Mouse (Mus musculus) midbrain, embryonic 16.5 days (tissue): ENCODE data around the gene Zfp366. TPM values are rescaled to one million over a fixed set of nuclear protein-coding genes. Genes with fewer than 3 reads are reported as not detected.

Source experiments
- ATAC-seq: fragments of 200-750 bp; cut with Nextera tagmentation; 2 replicates; pipeline ENCODE4 v1.8.0; 2017; ENCODE audit warnings: moderate TSS enrichment
- H3K27ac ChIP-seq: fragments of 300-500 bp; sonication (generic); 2 replicates; pipeline ENCODE4 v1.5.1; 2014; ENCODE audit warnings: mild to moderate bottlenecking, low read length, mixed read lengths
- H3K27me3 ChIP-seq: fragments of 300-500 bp; sonication (generic); 2 replicates; pipeline ENCODE4 v1.6.1; 2014; ENCODE audit warnings: low read depth, low read length, mixed read lengths; ENCODE audit not compliant: control insufficient read depth, insufficient read depth
- H3K36me3 ChIP-seq: fragments of 300-500 bp; sonication (generic); 2 replicates; pipeline ENCODE4 v1.6.1; 2014; ENCODE audit warnings: mild to moderate bottlenecking, low read length, moderate library complexity, mixed read lengths; ENCODE audit not compliant: control insufficient read depth, insufficient read depth
- H3K4me1 ChIP-seq: fragments of 300-500 bp; sonication (generic); 2 replicates; pipeline ENCODE4 v1.6.1; 2014; ENCODE audit warnings: mild to moderate bottlenecking, low read length, mixed read lengths; ENCODE audit not compliant: control insufficient read depth, insufficient read depth
- H3K4me2 ChIP-seq: fragments of 300-500 bp; sonication (generic); 2 replicates; pipeline ENCODE4 v1.6.1; 2014; ENCODE audit warnings: mild to moderate bottlenecking, low read length, mixed read lengths
- H3K4me3 ChIP-seq: fragments of 300-500 bp; sonication (generic); 2 replicates; pipeline ENCODE4 v1.5.1; 2014; ENCODE audit warnings: low read depth, mild to moderate bottlenecking, low read length, moderate library complexity, mixed read lengths
- H3K9ac ChIP-seq: fragments of 300-500 bp; sonication (generic); 2 replicates; pipeline ENCODE4 v1.6.1; 2014; ENCODE audit warnings: low read depth, low read length, mixed read lengths
- H3K9me3 ChIP-seq: fragments of 300-500 bp; sonication (generic); replicated peaks from 2 replicates; pipeline ENCODE4 v1.6.1; 2014; ENCODE audit warnings: mild to moderate bottlenecking, low read length, mixed read lengths; ENCODE audit not compliant: control insufficient read depth, poor library complexity, severe bottlenecking
- WGBS: fragments of 180-500 bp; shearing (Covaris S2); extraction: QIAGEN DNeasy Blood & Tissue Kit; methylation state at CpG from one replicate; pipeline ENCODE4 v1.1.7; 2014; 5-methylcytosine and 5-hydroxymethylcytosine counted together
- polyA plus RNA-seq: library from polyadenylated mRNA; unstranded; fragments of >200 nt; fragmentation: Nextera tagmentation; extraction: Ambion mirVana; gene quantifications from 2 replicates; pipeline ENCODE4 v1.2.1, GENCODE M21; 2015

Gene Zfp366
- polyA plus RNA-seq, 1 experiment from 2014 or later, result 0.85 TPM

DNA sequence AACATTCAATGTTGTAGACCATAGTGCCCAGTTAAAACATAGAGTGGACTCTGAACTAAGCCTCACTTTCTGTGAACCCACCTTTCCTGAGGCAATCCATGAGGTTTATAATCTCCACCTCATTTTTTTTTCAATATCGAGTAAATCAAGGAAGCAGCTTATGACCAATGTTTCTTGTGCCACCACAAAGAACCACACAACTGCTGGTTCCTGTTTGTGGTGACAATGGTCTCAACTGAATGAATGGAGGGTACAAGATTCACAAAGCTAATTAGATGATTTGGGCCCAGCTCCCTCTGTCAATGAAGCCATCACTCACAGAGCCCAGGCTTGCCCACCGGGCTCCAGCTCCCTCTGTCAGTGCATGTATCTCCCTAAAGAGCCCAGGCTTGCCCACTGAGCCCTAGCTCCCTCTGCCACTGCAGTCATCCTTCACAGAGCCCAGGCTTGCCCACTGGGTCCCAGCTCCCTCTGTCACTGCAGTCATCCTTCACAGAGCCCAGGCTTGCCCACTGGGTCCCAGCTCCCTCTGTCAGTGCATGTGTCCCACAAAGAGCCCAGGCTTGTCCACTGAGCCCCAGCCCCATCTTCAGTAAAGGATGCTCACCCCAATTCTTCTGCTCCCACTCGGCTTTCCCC, 1.2 kb upstream of the Zfp366 start:
- Histone ChIP-seq H3K27me3 (no peaks in the 10 kb centered on the region), H3K9me3 (no peaks in the 10 kb centered on the region), H3K36me3 (no peaks in the 10 kb centered on the region), H3K4me1 (peaks cover 1% of the 10 kb centered on the region; the same call in 1 of the 2 replicates), H3K27ac (no peak overlapping the region), H3K9ac (no peak overlapping the region), H3K4me3 (no peak overlapping the region), H3K4me2 (no peak overlapping the region)
- no peak for ATAC-seq
- WGBS, result 89% methylated on average over 3 of the region's 3 CpGs

DNA sequence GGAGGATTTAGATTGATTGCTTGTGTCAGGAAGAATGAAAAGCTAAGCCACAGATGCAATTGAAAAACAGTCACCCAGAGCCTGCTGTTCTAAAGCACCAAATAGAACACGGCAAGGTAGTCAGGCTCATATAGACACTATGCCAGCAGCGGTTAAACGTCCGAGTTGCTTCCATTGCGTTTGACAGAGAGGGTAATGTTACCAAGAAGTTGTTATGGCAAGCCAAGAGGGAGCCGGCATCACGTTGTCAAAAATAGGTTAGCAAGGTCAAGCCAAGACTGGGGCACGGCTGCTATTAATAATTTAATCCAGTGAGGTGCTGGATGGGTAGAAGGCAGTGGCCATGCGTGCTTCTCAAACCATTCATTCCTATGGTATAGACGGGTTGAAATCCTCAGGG, 950 bp downstream of the Zfp366 start:
- Histone ChIP-seq H3K4me1 (peaks cover 5% of the 10 kb centered on the region), H3K9ac (no peak overlapping the region), H3K27me3 (no peaks in the 10 kb centered on the region), H3K4me2 (no peak overlapping the region), H3K9me3 (no peaks in the 10 kb centered on the region), H3K27ac (no peak overlapping the region), H3K36me3 (no peaks in the 10 kb centered on the region), H3K4me3 (peak overlapping the region; percentile 1; the same call in 1 of the 2 replicates)
- ATAC-seq, result no peak
- 84% methylated on average over 10 of the region's 10 CpGs for WGBS

DNA sequence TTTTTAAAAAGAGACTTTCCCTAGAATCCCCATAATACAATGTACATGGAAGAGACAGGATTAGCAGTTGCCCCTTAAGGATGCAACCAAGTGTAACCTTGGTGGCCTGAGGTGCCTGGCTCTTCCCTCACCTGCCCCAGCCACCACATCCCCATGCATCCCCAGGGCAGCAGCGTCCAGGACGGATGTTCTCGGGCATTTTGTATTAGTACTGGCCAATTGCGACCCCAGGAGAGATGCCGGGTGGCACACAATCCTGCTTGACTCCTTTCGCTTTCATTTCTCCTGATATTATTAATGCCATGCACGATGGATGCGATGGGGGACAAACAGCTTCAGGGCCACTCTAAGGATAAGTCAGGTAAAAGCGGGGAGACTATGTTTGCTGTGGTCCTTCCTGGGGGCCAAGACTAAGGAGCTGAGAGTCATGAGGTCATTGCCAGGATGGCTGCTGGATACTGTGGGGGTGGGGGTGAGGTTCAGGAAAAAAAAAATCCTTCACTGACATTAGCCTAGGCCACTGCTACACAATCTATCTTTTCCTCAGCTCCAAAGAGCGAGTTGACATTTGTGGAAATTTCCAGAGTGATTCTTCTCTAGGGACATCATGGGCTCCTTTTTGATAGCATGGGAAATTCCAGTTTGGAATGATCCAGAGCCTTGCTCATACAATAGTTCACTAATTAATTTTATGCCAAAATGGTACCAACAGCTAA, 1.7 kb downstream of the Zfp366 start:
- Histone ChIP-seq H3K4me3 (no peak overlapping the region), H3K27me3 (no peaks in the 10 kb centered on the region), H3K27ac (no peak overlapping the region), H3K4me1 (peaks cover 5% of the 10 kb centered on the region), H3K9ac (no peak overlapping the region), H3K36me3 (no peaks in the 10 kb centered on the region), H3K4me2 (no peak overlapping the region), H3K9me3 (no peaks in the 10 kb centered on the region)
- ATAC-seq, result no peak
- 91% methylated on average over 10 of the region's 10 CpGs for WGBS

DNA sequence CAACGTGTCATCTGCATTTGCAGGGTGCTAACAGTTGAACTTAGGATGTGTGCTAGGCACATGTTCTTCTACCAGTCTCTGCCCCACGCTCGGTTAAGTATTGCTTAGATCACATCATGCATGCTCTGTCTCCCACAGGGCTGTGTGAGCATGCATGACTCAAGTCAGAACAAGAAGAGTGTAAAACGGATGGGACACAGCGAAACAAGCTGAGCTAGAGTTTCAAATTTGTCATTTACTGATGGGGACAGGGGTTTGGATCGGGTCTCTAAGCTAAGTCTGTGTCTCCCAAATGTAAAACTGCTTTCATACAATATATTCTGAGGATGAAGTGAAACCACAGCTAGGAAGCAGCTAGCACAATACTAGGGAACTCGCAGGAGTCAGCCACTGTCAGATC, 2.2 kb downstream of the Zfp366 start:
- WGBS, result 87% methylated on average over 7 of the region's 7 CpGs
- H3K9me3 ChIP-seq, result no peaks in the 10 kb centered on the region
- no peaks in the 10 kb centered on the region for H3K36me3 ChIP-seq
- H3K27ac ChIP-seq, result no peak overlapping the region
- no peak for ATAC-seq
- no peak overlapping the region for H3K9ac ChIP-seq
- H3K4me2 ChIP-seq, result no peak overlapping the region
- H3K4me1 ChIP-seq, result peaks cover 5% of the 10 kb centered on the region
- no peaks in the 10 kb centered on the region for H3K27me3 ChIP-seq
- H3K4me3 ChIP-seq, result no peak overlapping the region

DNA sequence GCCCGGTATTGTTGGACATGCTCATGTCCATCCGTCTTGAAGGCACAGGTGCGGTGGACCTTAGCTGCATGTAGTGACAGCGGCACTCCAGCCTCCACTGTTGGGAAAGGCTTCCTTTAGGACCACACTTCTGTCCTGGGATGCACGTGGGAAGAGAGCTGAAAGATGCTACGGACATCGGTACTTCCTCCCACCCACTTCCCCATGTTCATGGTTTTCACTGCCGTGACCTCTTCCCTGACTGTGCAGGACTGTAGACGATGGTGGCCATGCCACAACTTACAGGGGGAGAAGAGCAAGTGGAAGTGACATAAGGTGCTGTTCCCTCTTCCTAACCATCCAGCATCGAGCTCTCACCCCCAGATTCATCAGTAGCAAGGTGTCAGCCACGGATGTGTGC, 2.8 kb downstream of the Zfp366 start:
- Histone ChIP-seq H3K9ac (no peak overlapping the region), H3K27me3 (no peaks in the 10 kb centered on the region), H3K36me3 (no peaks in the 10 kb centered on the region), H3K4me3 (no peak overlapping the region), H3K27ac (no peak overlapping the region), H3K9me3 (no peaks in the 10 kb centered on the region), H3K4me2 (no peak overlapping the region), H3K4me1 (peaks cover 5% of the 10 kb centered on the region)
- no peak for ATAC-seq
- WGBS, result 90% methylated on average over 11 of the region's 11 CpGs

DNA sequence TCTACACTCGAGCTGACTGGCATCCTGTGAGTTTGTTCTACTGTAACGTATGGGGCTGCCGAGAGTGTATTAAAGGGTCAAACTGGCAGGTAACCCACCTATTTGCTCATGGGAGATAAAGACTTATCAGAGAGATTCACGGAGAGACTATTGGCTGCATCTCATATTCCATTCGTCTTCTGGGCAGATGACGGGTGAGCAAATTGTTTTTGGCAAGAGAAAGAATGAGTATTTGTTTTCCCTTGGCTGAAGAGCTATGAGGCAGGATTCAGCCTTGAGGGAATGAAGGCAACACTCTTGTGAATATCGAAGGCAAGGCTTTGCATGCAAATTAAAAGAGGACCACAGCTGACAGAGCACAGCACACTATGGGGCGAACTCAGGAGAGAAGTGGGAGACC, 4.0 kb downstream of the Zfp366 start:
- Histone ChIP-seq H3K4me1 (peaks cover 5% of the 10 kb centered on the region), H3K9me3 (no peaks in the 10 kb centered on the region), H3K36me3 (no peaks in the 10 kb centered on the region), H3K9ac (no peak overlapping the region), H3K4me2 (no peak overlapping the region), H3K4me3 (no peak overlapping the region), H3K27me3 (no peaks in the 10 kb centered on the region), H3K27ac (no peak overlapping the region)
- WGBS, result 47% methylated on average over 8 of the region's 8 CpGs
- 0 out of 2 replicates have a peak, but pooled peaks have one; percentile 36 for ATAC-seq

DNA sequence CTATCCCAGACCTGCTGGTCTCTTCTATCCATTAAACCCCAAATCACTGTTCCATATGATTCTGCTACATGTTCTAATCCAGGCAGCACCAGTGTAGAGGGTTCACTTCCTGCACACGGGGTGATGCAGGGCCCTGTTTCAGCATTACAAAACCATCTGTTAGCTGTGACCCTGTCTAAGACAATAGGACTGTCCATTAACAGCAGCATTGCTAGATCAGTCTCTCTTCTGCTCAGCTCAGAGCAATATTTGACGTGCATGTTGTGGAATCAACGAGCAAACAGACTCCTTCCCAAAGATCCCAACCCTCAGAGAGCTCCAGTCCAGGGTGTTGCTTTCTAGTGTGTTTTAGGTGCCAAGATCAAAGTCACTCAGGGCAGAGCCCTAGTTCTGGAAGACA, 5.0 kb downstream of the Zfp366 start:
- no peak overlapping the region for H3K4me3 ChIP-seq
- H3K4me2 ChIP-seq, result no peak overlapping the region
- no peak for ATAC-seq
- no peak overlapping the region for H3K27ac ChIP-seq
- WGBS, result 82% methylated on average over 3 of the region's 3 CpGs
- H3K9ac ChIP-seq, result no peak overlapping the region
- H3K27me3 ChIP-seq, result no peaks in the 10 kb centered on the region
- peaks cover 5% of the 10 kb centered on the region for H3K4me1 ChIP-seq
- no peaks in the 10 kb centered on the region for H3K36me3 ChIP-seq
- H3K9me3 ChIP-seq, result no peaks in the 10 kb centered on the region

DNA sequence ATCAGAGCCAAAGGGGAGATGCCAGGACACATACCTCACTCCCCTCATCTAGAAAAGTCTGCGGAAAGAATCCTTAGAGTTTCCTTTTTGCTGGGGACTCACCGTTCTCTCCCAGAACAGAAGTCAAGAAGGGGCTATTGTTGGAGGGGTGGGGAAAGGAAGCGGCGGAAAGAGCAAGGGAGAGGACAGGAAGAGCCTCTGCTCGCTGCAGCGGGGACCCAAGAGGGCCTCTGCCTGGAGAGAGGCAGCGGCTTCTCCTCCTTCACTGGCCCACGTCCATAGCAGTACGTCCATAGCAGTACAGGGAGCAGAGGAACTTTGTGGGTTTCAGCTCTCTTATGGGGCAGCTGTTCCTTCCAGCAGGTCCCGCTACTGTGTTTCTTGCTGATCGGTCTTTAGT, 5.8 kb downstream of the Zfp366 start:
- no peaks in the 10 kb centered on the region for H3K9me3 ChIP-seq
- H3K4me2 ChIP-seq, result no peak overlapping the region
- peaks cover 5% of the 10 kb centered on the region for H3K4me1 ChIP-seq
- H3K36me3 ChIP-seq, result no peaks in the 10 kb centered on the region
- ATAC-seq, result no peak
- H3K9ac ChIP-seq, result no peak overlapping the region
- H3K27ac ChIP-seq, result no peak overlapping the region
- H3K4me3 ChIP-seq, result no peak overlapping the region
- H3K27me3 ChIP-seq, result no peaks in the 10 kb centered on the region
- WGBS, result 83% methylated on average over 11 of the region's 11 CpGs

DNA sequence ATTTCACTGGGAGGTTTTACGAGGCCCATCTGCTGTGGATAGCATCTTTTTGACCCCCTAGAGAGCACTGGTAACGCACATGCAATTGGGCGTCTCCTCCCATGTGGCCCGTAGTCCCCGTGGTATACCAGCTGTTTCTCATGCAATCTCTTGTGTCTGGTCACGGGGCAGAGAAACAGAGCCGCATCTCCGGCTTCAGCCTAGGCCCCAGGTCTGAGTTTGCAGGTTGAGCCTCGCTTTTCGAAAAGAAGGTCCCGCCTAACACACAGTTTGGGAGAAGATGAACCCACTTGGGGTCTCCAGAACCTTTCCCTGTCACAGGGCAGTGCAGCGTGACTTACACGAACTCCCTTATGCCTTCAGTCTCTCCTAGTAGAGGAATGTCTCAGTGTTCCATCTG, 6.4 kb downstream of the Zfp366 start:
- Histone ChIP-seq H3K4me1 (peaks cover 5% of the 10 kb centered on the region), H3K27ac (no peak overlapping the region), H3K9ac (no peak overlapping the region), H3K27me3 (no peaks in the 10 kb centered on the region), H3K9me3 (no peaks in the 10 kb centered on the region), H3K4me3 (no peak overlapping the region), H3K4me2 (no peak overlapping the region), H3K36me3 (no peaks in the 10 kb centered on the region)
- no peak for ATAC-seq
- 88% methylated on average over 13 of the region's 13 CpGs for WGBS
